Mouse (Mus musculus): ENCODE measurements at regions not wholly inside any gene's neighbourhood (a gene's known extent, or its start where the extent isn't known, plus 50 kb on each side); places are given as distances from the start of the nearest gene placed in this dataset.

- no peak for TF ChIP-seq POLR2A (IDR thresholded peaks at IDR 0.05; ENCODE audit: borderline replicate concordance, extremely low read depth, insufficient read depth, insufficient read length)
- H3K9ac ChIP-seq (ENCODE audit: low read depth, low read length, severe bottlenecking), result no peak overlapping the region
- 81% methylated on average over 5 of the region's 5 CpGs for WGBS
- no peak for DNase-seq (ENCODE audit: low spot score)
- no peak for ATAC-seq (ENCODE audit: low FRiP score, low read depth)
- no peaks in the 10 kb centered on the region for H3K4me1 ChIP-seq (ENCODE audit: control insufficient read depth, insufficient read depth, low read length)
- H3K27me3 ChIP-seq (ENCODE audit: control insufficient read depth, insufficient read depth, low read length), result no peaks in the 10 kb centered on the region
- no peak overlapping the region for H3K4me3 ChIP-seq (replicated peaks; ENCODE audit: low read length)
- no peak overlapping the region for H3K4me2 ChIP-seq (replicated peaks; ENCODE audit: low read depth, low read length, severe bottlenecking)
- no peak overlapping the region for H3K27ac ChIP-seq (replicated peaks; ENCODE audit: low read depth, low read length)
- H3K36me3 ChIP-seq (ENCODE audit: control insufficient read depth, insufficient read depth, low read length), result no peaks in the 10 kb centered on the region
- peaks cover 3% of the 10 kb centered on the region; the same call in 1 of the 2 replicates for H3K9me3 ChIP-seq (ENCODE audit: control insufficient read depth, low read length)
Measured at GRCm38 (mm10) chr17:48613491-48613890, 158.8 kb downstream of the Unc5cl start.

DNA sequence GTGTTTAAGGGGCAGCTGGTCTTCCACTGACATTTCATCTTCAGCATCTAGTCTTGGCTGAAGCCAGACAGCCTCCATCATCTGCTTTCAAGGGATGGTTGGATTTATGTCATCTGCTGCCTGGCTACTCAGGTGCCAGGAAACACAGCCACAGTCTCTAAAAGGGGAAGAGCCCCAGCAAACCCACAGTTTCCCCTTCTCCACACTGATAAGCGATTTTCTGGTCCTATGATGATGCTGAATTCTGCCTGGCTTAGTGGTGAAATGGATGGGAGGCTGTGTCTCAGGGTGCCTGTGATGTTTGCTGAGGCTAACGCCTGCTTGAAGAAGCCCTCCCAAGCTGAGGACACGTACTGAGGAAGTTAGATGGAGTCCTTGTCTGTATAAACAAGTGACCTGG, 160.5 kb downstream of the Unc5cl start:
- Histone ChIP-seq H3K36me3 (ENCODE audit: control insufficient read depth, insufficient read depth, low read length) (no peaks in the 10 kb centered on the region), H3K4me1 (ENCODE audit: control insufficient read depth, insufficient read depth, low read length) (no peaks in the 10 kb centered on the region), H3K27ac (replicated peaks; ENCODE audit: low read depth, low read length) (no peak overlapping the region), H3K4me3 (replicated peaks; ENCODE audit: low read length) (no peak overlapping the region), H3K27me3 (ENCODE audit: control insufficient read depth, insufficient read depth, low read length) (no peaks in the 10 kb centered on the region), H3K9ac (ENCODE audit: low read depth, low read length, severe bottlenecking) (no peak overlapping the region), H3K9me3 (ENCODE audit: control insufficient read depth, low read length) (peaks cover 3% of the 10 kb centered on the region; the same call in 1 of the 2 replicates), H3K4me2 (replicated peaks; ENCODE audit: low read depth, low read length, severe bottlenecking) (no peak overlapping the region)
- ATAC-seq (ENCODE audit: low FRiP score, low read depth) (no peak), DNase-seq (ENCODE audit: low spot score) (no peak)
- WGBS, result 54% methylated on average over 3 of the region's 3 CpGs
- TF ChIP-seq POLR2A (IDR thresholded peaks at IDR 0.05; ENCODE audit: borderline replicate concordance, extremely low read depth, insufficient read depth, insufficient read length), result no peak

- no peaks in the 10 kb centered on the region for H3K27me3 ChIP-seq (ENCODE audit: control insufficient read depth, insufficient read depth, low read length)
- H3K4me3 ChIP-seq (replicated peaks; ENCODE audit: low read length), result no peak overlapping the region
- H3K9me3 ChIP-seq (ENCODE audit: control insufficient read depth, low read length), result peaks cover 3% of the 10 kb centered on the region; the same call in 1 of the 2 replicates
- H3K9ac ChIP-seq (ENCODE audit: low read depth, low read length, severe bottlenecking), result no peak overlapping the region
- TF ChIP-seq POLR2A (IDR thresholded peaks at IDR 0.05; ENCODE audit: borderline replicate concordance, extremely low read depth, insufficient read depth, insufficient read length), result no peak
- DNase-seq (ENCODE audit: low spot score) (no peak), ATAC-seq (ENCODE audit: low FRiP score, low read depth) (no peak)
- H3K4me1 ChIP-seq (ENCODE audit: control insufficient read depth, insufficient read depth, low read length), result no peaks in the 10 kb centered on the region
- H3K27ac ChIP-seq (replicated peaks; ENCODE audit: low read depth, low read length), result no peak overlapping the region
- 34% methylated on average over 4 of the region's 4 CpGs for WGBS
- H3K4me2 ChIP-seq (replicated peaks; ENCODE audit: low read depth, low read length, severe bottlenecking), result no peak overlapping the region
- no peaks in the 10 kb centered on the region for H3K36me3 ChIP-seq (ENCODE audit: control insufficient read depth, insufficient read depth, low read length)
Measured at GRCm38 (mm10) chr17:48616205-48616604, 161.5 kb downstream of the Unc5cl start.

DNA sequence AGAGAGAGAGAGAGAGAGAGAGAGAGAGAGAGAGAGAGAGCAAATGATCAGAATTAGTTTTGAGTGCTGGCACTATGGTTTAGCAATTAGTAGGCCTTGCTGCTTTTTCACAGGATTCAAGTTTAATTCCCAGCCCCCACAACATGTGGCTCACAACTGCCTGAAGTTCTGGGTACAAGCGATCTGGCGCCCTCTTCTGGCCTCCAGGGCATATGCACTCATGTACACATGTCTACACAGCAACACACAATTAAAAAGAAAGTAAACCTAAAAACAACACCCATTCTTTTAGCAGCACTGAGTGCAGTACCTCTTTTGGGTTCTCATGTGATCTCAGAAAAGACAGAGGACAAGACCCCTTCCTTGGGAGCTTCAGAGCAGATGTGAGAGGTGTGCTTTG, 166.2 kb downstream of the Unc5cl start:
- DNase-seq (ENCODE audit: low spot score) (no peak), ATAC-seq (ENCODE audit: low FRiP score, low read depth) (no peak)
- TF ChIP-seq POLR2A (IDR thresholded peaks at IDR 0.05; ENCODE audit: borderline replicate concordance, extremely low read depth, insufficient read depth, insufficient read length), result no peak
- WGBS, result 70% methylated on average over 2 of the region's 2 CpGs
- Histone ChIP-seq H3K9ac (ENCODE audit: low read depth, low read length, severe bottlenecking) (no peak overlapping the region), H3K36me3 (ENCODE audit: control insufficient read depth, insufficient read depth, low read length) (no peaks in the 10 kb centered on the region), H3K4me3 (replicated peaks; ENCODE audit: low read length) (no peak overlapping the region), H3K27me3 (ENCODE audit: control insufficient read depth, insufficient read depth, low read length) (no peaks in the 10 kb centered on the region), H3K4me1 (ENCODE audit: control insufficient read depth, insufficient read depth, low read length) (no peaks in the 10 kb centered on the region), H3K4me2 (replicated peaks; ENCODE audit: low read depth, low read length, severe bottlenecking) (no peak overlapping the region), H3K9me3 (ENCODE audit: control insufficient read depth, low read length) (no peaks in the 10 kb centered on the region), H3K27ac (replicated peaks; ENCODE audit: low read depth, low read length) (no peak overlapping the region)

DNA sequence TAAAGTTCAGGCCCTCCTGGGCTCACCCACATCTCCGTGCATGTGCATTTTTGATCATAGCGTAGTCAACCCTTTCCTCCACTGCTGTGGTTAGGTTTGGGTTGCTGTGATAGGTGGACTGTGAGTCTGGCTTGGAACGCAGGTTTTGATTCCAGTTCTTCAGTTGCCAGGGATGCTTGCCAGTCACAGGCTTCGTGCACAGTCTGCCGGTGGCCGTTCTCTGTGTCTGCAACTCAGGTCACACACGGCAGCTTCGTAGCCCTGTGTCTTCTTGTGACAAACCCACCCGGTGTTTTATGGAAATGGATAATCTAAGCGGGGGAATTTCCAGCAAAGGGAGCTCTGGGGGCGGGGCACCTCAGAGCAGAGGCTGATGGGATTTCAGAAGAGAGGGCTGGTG, 167.0 kb downstream of the Unc5cl start:
- Histone ChIP-seq H3K4me2 (replicated peaks; ENCODE audit: low read depth, low read length, severe bottlenecking) (no peak overlapping the region), H3K9me3 (ENCODE audit: control insufficient read depth, low read length) (no peaks in the 10 kb centered on the region), H3K4me1 (ENCODE audit: control insufficient read depth, insufficient read depth, low read length) (no peaks in the 10 kb centered on the region), H3K27ac (replicated peaks; ENCODE audit: low read depth, low read length) (no peak overlapping the region), H3K36me3 (ENCODE audit: control insufficient read depth, insufficient read depth, low read length) (no peaks in the 10 kb centered on the region), H3K27me3 (ENCODE audit: control insufficient read depth, insufficient read depth, low read length) (no peaks in the 10 kb centered on the region), H3K4me3 (replicated peaks; ENCODE audit: low read length) (no peak overlapping the region), H3K9ac (ENCODE audit: low read depth, low read length, severe bottlenecking) (no peak overlapping the region)
- no peak for DNase-seq (ENCODE audit: low spot score)
- no peak for ATAC-seq (ENCODE audit: low FRiP score, low read depth)
- WGBS, result 86% methylated on average over 11 of the region's 11 CpGs
- no peak for TF ChIP-seq POLR2A (IDR thresholded peaks at IDR 0.05; ENCODE audit: borderline replicate concordance, extremely low read depth, insufficient read depth, insufficient read length)

DNA sequence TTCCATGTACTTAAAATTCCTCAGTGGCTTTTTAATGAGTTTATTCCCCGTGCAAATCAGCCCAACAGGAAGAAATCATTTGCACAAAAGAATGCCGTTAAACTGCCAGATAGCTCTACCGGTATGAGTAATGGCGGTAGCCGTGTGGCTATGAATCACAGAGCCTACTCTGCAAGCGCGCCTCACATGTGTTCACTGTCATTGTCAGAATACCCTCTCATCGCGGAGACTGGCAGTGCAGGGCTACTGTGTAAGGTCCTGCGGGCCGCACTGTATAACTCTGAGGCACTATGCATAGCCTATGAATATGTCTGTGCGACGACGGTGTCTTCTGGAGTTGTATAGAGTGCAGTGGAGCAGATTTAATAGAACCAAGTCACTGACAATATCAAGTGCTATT, 170.2 kb downstream of the Unc5cl start:
- Histone ChIP-seq H3K9me3 (ENCODE audit: control insufficient read depth, low read length) (no peaks in the 10 kb centered on the region), H3K36me3 (ENCODE audit: control insufficient read depth, insufficient read depth, low read length) (no peaks in the 10 kb centered on the region), H3K4me1 (ENCODE audit: control insufficient read depth, insufficient read depth, low read length) (no peaks in the 10 kb centered on the region), H3K27ac (replicated peaks; ENCODE audit: low read depth, low read length) (no peak overlapping the region), H3K4me2 (replicated peaks; ENCODE audit: low read depth, low read length, severe bottlenecking) (no peak overlapping the region), H3K27me3 (ENCODE audit: control insufficient read depth, insufficient read depth, low read length) (no peaks in the 10 kb centered on the region), H3K9ac (ENCODE audit: low read depth, low read length, severe bottlenecking) (no peak overlapping the region), H3K4me3 (replicated peaks; ENCODE audit: low read length) (no peak overlapping the region)
- WGBS, result 79% methylated on average over 14 of the region's 14 CpGs
- no peak for TF ChIP-seq POLR2A (IDR thresholded peaks at IDR 0.05; ENCODE audit: borderline replicate concordance, extremely low read depth, insufficient read depth, insufficient read length)
- ATAC-seq (ENCODE audit: low FRiP score, low read depth) (no peak), DNase-seq (ENCODE audit: low spot score) (no peak)
